Mouse (Mus musculus) ES-Bruce4 (cell line): ENCODE data around the gene Klhl26. TPM values are rescaled to one million over a fixed set of nuclear protein-coding genes. Genes with fewer than 3 reads are reported as not detected.

Experiments
- H3K27ac ChIP-seq: 2 replicates; pipeline ENCODE4 v1.5.1; 2012; ENCODE audit warnings: low read length, inconsistent platforms; ENCODE audit not compliant: insufficient read depth
- H3K27me3 ChIP-seq: 2 replicates; pipeline ENCODE4 v1.6.1; 2012; ENCODE audit warnings: mild to moderate bottlenecking, low read length, inconsistent platforms; ENCODE audit not compliant: control insufficient read depth, poor library complexity, insufficient read depth, severe bottlenecking
- H3K36me3 ChIP-seq: 2 replicates; pipeline ENCODE4 v1.6.1; 2012; ENCODE audit warnings: inconsistent platforms, mild to moderate bottlenecking, low read length, moderate library complexity; ENCODE audit not compliant: control insufficient read depth, poor library complexity, insufficient read depth, severe bottlenecking
- H3K4me1 ChIP-seq: one replicate; pipeline ENCODE4 v1.8.1; 2011; ENCODE audit warnings: low read length; ENCODE audit not compliant: control insufficient read depth, insufficient read depth
- H3K4me3 ChIP-seq: 2 replicates; pipeline ENCODE4 v1.5.1; 2011; ENCODE audit warnings: low read depth, mild to moderate bottlenecking, low read length
- H3K9ac ChIP-seq: 2 replicates; pipeline ENCODE4 v1.6.1; 2012; ENCODE audit warnings: low read depth, mild to moderate bottlenecking, inconsistent platforms; ENCODE audit not compliant: poor library complexity, severe bottlenecking
- H3K9me3 ChIP-seq: replicated peaks from 2 replicates; pipeline ENCODE4 v1.6.1; 2012; ENCODE audit warnings: mild to moderate bottlenecking, low read length, inconsistent platforms; ENCODE audit not compliant: control insufficient read depth, poor library complexity, insufficient read depth, severe bottlenecking
- CTCF ChIP-seq: IDR thresholded peaks from one replicate; pipeline ENCODE4 v1.8.1; 2011; ENCODE audit warnings: low read depth, low read length
- EP300 ChIP-seq: IDR thresholded peaks from 2 replicates; pipeline ENCODE4 v1.6.1; 2011; ENCODE audit warnings: low read depth, low read length; ENCODE audit not compliant: insufficient read depth
- POLR2A ChIP-seq: IDR thresholded peaks from one replicate; pipeline ENCODE4 v1.8.1; 2011; ENCODE audit warnings: low read length; ENCODE audit not compliant: insufficient read depth
- polyA plus RNA-seq: library from polyadenylated mRNA; stranded (reverse); fragments of >200 nt; gene quantifications from 2 replicates; pipeline ENCODE4 v1.2.4, GENCODE M21; 2011; ENCODE audit warnings: low read depth; ENCODE audit not compliant: missing spikeins, insufficient read depth, insufficient read length

Gene Klhl26
- polyA plus RNA-seq, 1 experiment: 27.4 TPM

GRCm38 (mm10) chr8:70458462-70458861 is 18.3 kb downstream of the Klhl26 start:
- Histone ChIP-seq H3K4me1 (no peaks in the 10 kb centered on the region), H3K4me3 (no peak overlapping the region), H3K9me3 (no peaks in the 10 kb centered on the region), H3K27me3 (no peaks in the 10 kb centered on the region), H3K36me3 (no peaks in the 10 kb centered on the region), H3K27ac (no peak overlapping the region), H3K9ac (no peak overlapping the region)
- TF ChIP-seq CTCF: no peak

DNA sequence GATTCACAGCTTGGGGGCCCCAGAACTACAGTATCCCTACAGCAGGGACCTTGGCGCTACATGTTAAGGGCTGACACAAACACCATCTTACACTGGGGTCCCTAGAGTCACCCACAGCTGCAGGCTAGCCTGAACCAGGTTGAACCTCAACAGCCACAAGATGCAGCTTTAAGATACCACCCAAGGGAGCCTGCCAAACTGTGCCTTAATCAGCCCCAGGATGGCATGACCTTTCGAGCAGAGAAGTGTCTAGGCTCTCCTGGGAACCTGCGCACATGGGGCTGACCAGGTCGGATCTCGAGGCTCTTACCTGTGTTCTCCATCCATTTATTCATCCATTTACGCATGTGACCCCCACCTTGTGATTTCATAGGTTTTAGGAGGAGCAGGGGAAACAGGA is 18.9 kb downstream of the Klhl26 start:
- Histone ChIP-seq H3K4me1 (no peaks in the 10 kb centered on the region), H3K27me3 (no peaks in the 10 kb centered on the region), H3K9ac (no peak overlapping the region), H3K4me3 (no peak overlapping the region), H3K27ac (no peak overlapping the region), H3K36me3 (no peaks in the 10 kb centered on the region), H3K9me3 (no peaks in the 10 kb centered on the region)
- TF ChIP-seq CTCF (no peak), POLR2A (no peak)

DNA sequence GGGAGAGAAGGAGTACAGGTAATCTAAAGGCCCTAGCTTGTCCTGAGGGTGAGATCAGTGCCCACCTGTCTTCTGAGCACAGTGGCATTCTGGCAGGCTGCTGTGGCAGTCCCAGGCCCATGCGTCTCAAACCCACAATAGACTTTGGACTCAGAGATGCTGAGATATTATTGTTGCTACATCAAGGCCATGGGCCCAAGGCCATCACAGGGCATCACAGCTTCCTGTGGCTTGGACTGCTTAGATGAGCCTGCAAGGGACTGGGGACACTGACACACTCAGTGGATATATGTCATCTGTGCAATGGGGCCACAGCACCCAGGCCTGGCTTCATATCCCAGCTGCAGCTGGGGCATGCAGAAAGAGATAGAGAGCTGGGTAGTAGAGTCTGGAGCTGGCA is 19.8 kb downstream of the Klhl26 start:
- H3K9ac ChIP-seq: no peak overlapping the region
- TF ChIP-seq POLR2A (no peak), CTCF (no peak), EP300 (no peak)

DNA sequence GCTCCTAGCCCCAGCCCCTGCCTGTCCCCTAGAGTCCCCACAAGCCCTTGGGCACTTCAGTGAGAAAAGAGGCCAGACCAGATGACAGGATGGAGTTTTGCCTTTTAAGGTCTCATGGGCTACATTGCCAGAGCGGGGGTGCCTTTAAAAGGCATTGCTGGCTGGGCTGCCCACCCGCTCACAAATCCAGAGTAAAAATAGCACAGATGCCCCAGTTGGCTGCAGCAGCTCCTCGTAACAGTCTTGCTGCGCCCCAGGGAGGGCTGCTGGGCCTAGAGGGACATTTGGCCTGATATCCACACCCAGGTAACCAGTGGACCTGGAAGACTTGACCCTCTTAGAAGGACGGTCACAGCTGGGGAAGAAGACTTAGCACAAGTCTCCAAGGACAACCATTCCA is 22.9 kb downstream of the Klhl26 start:
- H3K36me3 ChIP-seq: no peaks in the 10 kb centered on the region
- no peak overlapping the region for H3K9ac ChIP-seq
- no peak overlapping the region for H3K4me3 ChIP-seq
- H3K4me1 ChIP-seq: no peaks in the 10 kb centered on the region
- no peaks in the 10 kb centered on the region for H3K27me3 ChIP-seq
- TF ChIP-seq POLR2A (no peak), EP300 (no peak), CTCF (no peak)
- H3K9me3 ChIP-seq: no peaks in the 10 kb centered on the region
- H3K27ac ChIP-seq: no peak overlapping the region

More for the DNA sequence above, 19.8 kb downstream of the Klhl26 start:
- Histone ChIP-seq H3K4me3 (no peak overlapping the region), H3K4me1 (no peaks in the 10 kb centered on the region), H3K9me3 (no peaks in the 10 kb centered on the region), H3K27me3 (no peaks in the 10 kb centered on the region), H3K27ac (no peak overlapping the region), H3K36me3 (no peaks in the 10 kb centered on the region)

GRCm38 (mm10) chr8:70452196-70452966 is 24.4 kb downstream of the Klhl26 start:
- Histone ChIP-seq H3K9ac (no peak overlapping the region), H3K4me1 (no peaks in the 10 kb centered on the region), H3K4me3 (peak overlapping the region; percentile 1; the same call in 1 of the 2 replicates), H3K27me3 (no peaks in the 10 kb centered on the region), H3K27ac (no peak overlapping the region), H3K36me3 (no peaks in the 10 kb centered on the region), H3K9me3 (no peaks in the 10 kb centered on the region)
- TF ChIP-seq POLR2A: no peak
- TF ChIP-seq CTCF: peak; percentile 10

- Histone ChIP-seq H3K36me3 (no peaks in the 10 kb centered on the region), H3K4me3 (no peak overlapping the region), H3K4me1 (no peaks in the 10 kb centered on the region), H3K27ac (no peak overlapping the region), H3K9me3 (no peaks in the 10 kb centered on the region), H3K9ac (no peak overlapping the region), H3K27me3 (no peaks in the 10 kb centered on the region)
- TF ChIP-seq EP300 (no peak), CTCF (peak; percentile 5), POLR2A (no peak)
Observed at GRCm38 (mm10) chr8:70447639-70448420, 28.9 kb downstream of the Klhl26 start.
